Mouse (Mus musculus) ES-E14 (cell line): ENCODE data around the gene Arfip1.

Experiments
- CHD2 ChIP-seq: IDR thresholded peaks from 2 replicates; pipeline ENCODE4 v1.6.1; 2014; ENCODE audit warnings: mild to moderate bottlenecking, low read depth, low read length, inconsistent platforms
- HCFC1 ChIP-seq: IDR thresholded peaks from 2 replicates; pipeline ENCODE4 v1.6.1; 2012; ENCODE audit warnings: low read length, inconsistent platforms, borderline replicate concordance; ENCODE audit not compliant: insufficient read depth

DNA sequence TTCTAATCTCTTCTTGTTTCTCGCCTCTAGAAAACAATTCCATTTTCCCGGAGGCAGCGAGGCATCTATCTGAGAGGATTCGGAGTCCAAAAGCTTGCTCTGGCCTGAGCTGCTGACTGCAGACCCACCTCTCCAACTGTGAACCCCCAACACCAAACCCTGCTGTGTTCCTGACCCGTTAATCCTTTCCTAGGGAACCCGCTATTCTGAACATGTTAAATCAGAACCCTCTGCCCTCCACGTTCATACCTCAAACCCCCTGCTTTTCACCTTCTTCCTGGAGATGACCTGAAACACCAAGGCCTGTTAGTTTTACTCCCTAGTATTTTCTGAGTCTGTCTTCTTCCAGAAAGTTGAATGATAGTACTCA is 33.4 kb upstream of the Arfip1 start:
- TF ChIP-seq CHD2 (no peak), HCFC1 (no peak)
